Mouse (Mus musculus): ENCODE measurements around the gene Rgs9. TPM values are rescaled to one million over a fixed set of nuclear protein-coding genes. Genes with fewer than 3 reads are reported as not detected.
"Not testable (repeated sequence)": the region's sequence is repeated elsewhere in the genome, so short reads cannot be mapped to it uniquely, and the experiment has no call there.

Rgs9 gene
- 1 to 10 TPM; 3.1 to 5.1 TPM for total RNA-seq (2021)
- long read RNA-seq, experiment 1, partial matches to known transcripts, result 0 of 4 reads
- long read RNA-seq, experiment 1, other reads (novel, unspliced or antisense), result 1 of 4 reads
- long read RNA-seq, experiment 2, partial matches to known transcripts, result 0 of 2 reads
- long read RNA-seq, experiment 2, other reads (novel, unspliced or antisense), result 0 of 2 reads

DNA sequence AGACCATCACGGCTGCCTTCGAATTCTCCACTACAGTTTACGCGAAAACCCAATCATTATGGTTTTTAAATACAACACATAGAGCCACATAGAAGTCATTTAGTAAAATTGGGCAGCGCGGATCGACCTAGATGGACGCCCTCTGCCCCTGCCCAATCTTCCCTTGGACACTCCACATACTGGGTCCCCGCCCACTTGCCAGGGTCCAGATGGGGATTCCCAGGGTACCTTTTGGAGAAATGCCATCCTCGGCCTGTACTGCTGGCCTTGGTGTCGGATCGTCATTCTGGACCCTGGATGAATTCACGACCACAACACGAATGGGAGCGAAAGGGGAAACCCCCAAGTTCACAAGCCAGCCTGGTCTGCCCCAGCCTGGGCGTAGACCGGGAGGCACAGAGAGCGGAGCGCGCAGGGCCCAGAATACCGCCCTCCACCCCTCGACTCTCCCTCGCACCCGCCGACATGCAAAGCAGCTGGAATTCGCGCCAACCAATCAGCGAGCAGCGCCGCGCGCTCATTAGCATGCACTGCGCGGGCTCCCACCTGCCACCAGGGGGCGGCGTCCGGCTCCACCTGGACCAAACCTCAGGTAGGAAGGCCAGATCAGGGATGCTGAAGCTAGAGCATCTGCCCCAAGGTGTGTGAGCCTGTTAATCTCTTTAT, at the start of gene Rgs9:
Gene Rgs9, minus strand, starts transcription at position 420 of the 666 bp plus-strand sequence.
- DNase-seq, result peak; percentile 94 to 96

DNA sequence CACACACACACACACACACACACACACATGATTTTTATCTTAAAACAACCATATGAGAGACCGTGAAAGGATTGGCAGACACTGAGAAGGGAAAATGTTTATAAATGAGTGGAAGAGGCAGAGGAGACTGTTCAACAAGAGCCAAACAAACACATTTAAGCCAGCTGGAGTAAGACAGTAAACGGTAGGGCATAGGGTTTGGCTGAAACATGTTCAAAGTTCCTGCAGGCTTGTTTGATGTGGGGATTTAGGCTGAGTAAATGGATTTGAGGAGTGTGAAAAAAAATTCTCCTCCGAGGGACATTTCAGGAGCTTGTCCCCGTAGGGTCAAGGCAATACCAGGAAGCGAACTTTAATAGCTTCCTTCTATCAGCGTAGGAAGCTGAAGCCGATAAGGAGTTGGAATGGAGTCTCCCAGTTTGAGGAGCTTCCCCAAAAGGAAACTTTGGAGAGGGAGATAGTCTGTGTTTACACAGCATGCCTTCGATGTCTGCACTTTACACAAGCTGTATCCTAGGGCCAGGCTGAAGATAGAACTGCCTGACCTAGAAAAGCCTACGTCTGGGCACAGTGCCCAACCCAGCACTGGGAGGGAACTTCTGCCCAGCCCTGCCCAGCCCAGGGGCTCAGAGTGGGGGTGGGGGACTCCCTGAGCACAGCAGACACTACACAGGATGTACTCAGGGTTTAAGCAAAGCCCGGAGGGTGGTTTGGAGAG, 49.5 kb upstream of the Rgs9 start:
- DNase-seq, result peak; percentile 93 to 95

DNA sequence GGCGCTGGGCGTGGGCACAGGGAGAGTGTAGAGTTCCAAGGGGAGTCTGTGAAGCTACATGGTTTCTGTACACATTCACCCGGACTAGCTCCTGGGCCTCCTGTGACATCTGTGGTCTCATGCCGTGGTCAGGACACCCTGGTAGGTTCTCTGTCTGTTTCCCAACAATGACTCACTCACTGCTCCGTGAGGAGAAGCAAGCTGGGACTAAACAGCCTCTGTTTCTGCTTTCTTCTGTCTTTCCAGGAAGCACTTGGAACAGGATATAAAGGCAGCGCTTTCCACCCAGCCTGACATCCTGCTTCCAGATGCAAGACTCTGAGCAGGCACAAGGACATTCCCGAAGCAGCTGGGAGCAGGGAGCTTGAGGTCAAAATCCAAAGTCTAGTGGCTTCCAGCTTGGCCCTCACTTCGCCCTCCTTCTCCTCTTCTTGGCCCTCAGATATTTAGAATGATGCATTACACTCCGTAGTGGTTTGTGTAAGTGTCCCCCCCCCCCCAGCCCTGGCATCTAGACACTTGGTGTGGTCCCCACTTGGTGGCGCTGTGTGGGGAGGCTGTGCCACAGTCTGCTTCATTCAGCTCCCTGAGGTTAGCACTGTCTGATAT, 46.2 kb upstream of the Rgs9 start:
- peak; percentile 66 to 83 for DNase-seq

DNA sequence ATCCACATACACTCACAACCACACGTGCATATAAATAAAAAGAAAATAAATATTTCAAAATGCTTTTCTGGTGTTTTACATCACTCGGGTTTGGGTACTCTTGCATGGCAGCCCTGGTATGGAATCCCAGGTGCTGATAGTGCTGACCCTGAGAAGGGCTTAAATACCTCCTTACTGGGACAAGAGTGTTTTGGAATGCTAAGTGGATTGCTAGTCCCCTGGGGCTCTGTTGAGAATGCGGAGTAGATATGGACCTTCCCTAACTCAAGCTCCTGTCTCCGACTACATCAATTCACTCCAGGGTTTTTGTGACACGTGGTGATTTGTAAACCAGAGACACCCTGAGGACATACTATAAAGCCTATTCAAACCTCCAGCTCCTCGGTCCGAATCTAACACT, 45.6 kb upstream of the Rgs9 start:
- DNase-seq, result no peak

DNA sequence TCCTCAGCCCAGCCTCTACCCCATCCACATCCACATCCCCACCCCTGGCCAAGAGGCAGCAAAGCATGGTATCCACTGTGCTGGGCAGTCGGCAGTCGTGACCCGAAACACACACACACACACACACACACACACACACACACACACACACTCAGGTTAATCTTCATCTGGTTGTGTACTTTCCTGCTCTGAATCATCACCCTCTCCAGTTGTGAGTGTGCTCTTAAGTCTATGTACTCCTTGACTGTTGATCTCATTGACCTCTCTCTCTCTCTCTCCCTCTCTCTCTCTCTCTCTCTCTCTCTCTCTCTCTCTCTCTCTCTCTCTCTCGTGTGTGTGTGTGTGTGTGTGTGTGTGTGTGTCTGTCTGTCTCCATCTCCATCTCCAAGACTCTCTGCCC, 44.7 kb upstream of the Rgs9 start:
- DNase-seq, result not testable (repeated sequence)

DNA sequence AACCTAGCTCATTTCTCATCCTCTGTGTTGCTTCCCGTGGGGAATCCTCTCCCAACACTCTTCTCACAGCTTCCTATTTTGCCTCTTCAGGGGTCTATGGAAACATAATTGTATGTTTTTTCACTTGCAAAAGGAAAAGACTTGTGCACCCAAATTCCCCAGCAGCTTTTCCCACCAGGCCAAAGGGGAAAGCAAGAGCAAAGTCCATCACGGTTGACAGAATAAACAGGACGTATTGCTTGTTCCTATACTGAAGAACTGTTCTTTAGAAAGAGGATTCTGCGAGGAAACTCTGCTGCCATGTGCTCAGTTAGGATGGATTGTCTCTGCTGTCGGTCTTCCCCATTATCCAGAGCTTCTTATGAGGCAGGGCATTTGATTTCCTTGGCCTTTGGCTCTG, 42.6 kb upstream of the Rgs9 start:
- no peak for DNase-seq

DNA sequence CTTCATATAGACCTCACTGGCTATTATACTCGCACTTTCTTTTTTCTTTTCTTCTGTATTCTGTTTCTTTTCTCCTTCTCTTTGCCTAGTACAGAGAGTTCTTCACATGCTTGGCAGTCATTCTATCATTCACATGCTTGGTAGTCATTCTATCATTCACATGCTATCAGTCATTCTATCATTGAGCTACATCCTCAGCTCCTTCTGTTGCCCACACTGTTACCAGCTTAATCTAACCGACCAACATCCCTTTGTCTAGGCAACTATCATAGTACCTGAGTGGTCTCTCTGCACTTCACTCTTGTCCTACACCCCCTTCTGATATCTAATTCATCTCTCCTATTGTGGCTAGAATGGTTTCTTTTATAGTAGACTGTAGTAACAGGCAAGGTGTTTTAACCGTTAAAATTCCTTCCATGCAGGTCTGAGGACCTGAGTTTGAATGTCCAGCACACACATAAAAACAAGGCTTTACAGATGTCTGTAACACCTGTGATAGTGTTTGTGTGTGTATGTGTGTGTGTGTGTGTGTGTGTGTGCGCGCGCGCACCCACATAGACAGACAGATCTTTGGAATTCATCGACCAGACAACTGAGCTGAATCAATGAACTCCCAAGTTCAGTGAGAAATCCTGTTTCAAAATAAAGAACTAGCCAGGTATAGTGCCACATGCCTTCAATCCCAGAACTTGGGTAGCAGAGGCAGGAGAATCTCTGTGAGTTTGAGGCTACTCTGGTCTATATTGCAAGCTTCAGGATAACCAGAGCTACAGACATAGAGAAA, 41.4 kb upstream of the Rgs9 start:
- no peak for DNase-seq

DNA sequence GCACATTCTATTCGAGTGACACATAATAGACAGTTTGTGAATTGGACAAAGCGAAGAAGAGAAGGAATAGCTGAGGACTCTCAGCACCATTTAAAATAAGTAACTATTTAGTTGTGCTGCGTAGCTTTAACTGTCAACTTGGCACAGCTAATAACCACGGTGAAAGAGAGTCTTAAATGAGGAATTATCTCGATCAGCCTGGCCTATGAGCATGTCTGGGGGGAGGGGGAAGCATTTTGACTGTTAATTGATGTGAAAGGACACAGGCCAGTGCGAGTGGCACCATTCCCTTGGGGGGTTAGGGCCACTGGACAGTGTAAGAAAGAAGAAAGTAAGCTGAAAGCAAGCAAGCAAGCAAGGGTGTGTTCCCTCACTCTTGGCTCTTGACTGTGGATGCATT, 38.0 kb upstream of the Rgs9 start:
- no peak for DNase-seq

DNA sequence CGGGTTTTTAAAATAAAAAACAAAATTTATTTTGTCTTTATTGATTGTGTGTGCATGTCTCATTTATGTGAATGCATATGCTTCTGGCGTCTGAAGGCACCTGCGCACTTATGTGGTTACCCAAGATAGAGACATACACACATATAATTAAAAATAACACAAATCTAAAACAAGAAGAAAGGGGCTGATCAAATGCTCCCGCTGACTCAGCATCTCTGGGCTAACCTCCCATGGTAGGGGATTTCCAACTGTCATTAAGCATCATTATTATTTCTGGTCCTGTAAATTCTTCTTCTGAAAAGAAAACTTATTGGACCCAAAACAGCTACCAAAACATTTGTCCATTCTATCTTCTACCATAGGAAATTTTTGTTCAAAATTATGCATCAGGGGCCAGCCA, 36.8 kb upstream of the Rgs9 start:
- DNase-seq, result no peak

DNA sequence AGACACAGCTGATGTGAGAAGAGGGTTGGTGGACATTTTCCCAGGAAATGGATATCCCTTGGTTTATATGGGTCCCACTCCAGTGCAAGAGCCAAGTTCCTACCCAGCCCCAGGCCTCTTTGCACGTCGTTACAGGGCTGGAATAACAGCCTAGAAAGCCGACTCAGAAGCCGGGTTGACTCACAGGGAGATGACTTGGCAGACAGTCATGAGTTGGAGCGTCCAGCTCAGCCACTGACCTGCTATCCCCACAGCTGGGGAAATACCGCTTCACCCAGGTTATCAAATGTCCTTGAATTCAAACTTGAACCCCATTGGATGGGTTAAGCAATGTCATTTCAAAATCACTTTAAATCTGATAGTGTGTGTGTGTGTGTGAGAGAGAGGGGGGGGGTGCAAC, 34.8 kb upstream of the Rgs9 start:
- peak; percentile 72 to 77 for DNase-seq

DNA sequence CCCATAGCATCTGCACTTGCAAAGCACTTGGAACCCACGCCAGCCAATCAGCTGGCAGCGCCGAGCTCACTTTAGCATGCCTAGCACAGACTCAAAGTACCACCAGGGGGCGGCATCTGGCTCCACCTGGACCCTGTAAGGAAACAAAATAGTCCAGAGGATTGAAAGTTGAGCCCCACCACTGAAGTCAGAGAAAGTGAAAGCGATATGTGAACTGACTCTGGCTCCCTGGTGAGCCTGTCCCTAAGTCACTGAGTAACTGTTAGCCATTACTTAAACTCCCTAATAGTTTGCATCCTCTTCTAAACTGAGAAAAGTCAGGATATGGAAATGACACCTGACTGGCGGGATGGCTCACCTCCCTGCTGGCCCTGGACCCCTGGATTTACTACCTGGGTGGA, 33.5 kb upstream of the Rgs9 start:
- DNase-seq, result peak; percentile 95 to 97

DNA sequence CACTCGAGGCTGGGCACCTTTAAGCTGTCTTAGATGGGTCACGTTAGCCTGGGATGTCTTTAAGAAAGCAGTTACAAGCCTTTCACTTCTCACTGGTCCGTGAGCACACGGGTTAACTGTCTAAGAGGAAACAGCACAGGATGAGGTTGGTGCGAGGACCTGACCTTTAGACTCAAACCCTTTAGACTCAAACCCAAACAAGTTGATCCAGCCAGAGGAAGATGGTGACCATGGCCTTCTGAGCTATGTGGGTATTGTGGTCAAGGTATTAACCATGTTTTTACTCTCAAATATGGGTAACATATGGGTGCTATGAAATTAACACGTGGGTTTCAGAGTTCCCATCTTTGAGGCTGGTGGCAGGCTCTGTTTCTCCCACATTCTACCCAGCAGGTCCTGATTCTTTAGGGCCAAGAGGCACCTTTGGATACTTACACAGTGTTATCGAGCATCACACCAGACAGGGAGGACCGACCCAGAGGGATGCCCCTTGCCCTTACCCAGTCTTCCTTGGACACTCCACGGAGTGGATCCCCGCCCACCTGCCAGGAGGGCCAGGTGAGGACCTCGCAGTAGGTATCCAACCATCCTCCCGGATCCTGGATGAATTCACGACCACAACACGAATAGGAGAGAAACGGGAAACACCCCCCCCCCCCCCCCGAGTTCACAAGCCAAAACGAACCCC, 32.9 kb upstream of the Rgs9 start:
- no peak for DNase-seq

DNA sequence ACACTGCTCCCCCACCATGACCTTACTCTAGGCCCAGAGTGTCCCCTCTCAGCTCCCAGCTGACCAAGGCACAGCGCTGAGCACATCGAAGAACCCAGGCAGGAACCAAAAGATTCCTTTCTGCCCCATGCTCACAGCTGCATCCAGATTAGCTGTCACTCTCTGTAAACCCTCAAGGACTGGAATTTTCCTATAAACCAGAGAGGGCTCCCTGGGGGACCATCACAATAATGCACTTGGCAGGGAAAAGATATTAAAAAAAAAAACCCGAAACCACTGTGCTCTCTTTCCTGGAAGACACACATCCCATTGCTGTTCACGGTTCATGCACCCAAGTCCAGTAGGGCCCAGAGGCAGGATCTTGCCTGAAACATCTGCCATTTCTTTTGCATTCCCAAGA, 31.4 kb upstream of the Rgs9 start:
- peak in 1 of 2 experiments; percentile 27 for DNase-seq

DNA sequence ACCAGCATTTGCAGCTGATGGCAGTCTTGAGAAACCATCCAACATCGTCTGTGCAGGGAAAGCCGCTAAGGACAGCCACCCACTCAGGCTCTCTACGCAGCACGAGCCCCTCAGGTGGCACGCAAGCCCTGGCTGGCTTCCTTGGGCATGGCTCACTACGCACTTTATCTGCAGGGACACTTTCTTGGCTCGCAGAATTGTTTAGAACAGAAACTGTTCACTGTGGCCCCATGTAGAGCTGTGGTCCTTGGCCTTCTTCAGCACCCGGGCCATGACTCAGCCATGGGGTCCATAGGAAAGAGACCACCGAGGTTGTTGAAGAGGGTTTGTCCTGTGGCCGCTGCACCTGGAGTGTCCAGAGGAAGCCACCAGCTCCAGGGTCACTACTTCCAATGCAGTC, 30.0 kb upstream of the Rgs9 start:
- DNase-seq, result peak; percentile 46 to 51

DNA sequence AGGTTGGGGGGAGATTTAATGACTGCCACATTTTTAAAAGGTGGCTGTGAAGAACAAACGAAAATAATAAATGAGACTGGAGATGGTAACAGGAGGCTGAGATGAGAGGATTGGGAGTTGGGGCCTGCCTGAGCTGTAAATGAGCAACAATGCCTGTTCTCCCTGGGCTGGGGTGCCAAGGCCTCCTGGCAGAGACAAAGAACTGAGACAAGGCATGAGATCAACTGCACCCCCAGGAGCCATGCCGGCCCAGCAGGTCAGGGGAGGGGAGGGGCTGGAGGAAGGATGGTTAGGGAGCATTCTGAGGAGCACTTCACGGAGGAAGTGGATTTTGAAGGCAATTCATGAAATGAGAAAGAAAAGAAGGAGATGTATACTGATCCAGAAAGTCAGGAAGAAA, 29.5 kb upstream of the Rgs9 start:
- DNase-seq, result no peak

DNA sequence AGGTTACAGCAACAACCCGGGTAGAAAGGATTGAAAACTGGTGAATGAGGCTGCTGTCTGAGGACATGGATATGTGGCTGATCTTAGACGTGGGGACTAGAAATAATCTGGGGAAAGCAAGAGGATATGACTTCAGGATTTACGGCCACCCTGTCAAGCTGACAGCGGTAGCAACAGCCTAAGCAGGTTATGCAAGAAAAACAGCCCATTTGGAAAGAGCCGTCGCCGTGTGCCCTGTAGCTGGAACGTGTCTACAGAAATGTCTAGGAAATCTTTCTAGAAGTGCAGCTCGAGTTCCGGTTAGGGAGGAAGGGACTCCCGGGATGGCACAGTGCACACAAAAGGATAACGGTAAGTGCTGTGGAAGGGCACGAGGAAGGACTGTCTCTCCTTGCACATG, 28.3 kb upstream of the Rgs9 start:
- DNase-seq, result no peak

DNA sequence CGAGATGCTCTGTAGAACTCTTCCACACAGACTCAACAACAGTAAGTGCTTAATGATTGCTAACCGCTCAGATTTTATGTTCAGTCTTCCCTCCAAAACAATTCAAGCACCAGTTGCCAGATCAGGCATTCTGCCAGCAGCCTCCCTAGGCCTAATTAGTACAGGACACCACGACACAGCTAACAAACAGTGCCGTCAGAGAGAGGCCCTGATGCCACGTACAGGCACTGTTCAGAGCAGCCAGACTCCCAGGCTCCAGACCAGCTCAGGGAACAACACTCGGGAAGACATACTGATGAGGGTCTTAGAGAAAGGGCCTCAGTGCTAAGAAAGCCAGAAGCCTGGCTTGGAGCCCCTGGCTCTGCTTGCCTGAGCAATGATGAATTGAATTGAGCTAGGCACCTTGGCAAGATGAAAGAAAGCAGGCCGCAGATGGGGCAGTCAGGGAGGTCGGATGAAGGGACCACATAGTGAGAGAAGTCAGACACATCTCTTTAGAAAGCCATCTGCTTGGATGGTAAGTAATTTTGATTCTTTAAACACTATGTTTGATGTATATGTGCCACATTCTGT, 22.5 kb upstream of the Rgs9 start:
- no peak for DNase-seq

DNA sequence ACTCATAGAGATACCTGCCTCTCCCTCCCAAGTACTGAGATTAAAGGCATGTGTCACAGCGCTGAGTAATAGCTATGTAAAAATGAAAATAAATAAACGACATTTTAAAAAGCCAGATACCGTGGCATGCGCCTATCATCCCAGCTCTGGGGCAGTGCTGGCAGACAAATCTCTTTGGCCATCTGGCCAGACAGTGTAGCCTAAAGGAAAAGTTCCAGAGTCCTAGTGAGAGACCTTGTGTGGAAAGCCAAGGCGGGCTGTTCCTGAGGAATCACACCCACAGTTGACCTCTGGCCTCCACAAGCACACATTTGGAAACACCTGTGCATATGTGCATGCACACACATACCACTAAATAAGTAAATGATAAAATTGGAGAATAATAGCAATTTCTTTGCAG, 22.0 kb upstream of the Rgs9 start:
- DNase-seq, result no peak

DNA sequence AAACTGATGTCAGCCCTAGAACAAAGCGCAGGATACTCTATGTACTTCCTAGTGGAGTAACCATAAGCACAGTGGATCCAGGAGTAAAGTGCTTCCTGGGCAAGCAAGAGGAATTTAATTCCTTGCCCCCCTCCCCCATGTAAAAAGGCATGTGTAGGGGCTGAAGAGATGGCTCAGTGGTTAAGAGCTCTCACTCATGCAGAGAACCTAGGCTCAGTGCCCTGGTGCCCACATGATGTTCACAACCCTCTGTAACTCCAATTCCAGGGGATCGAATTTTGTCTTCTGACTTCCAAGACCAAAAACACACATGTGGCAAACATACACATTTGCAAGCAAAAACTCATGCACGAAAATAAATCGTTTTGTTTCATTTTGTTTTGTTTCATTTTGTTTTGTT, 21.5 kb upstream of the Rgs9 start:
- no peak for DNase-seq

DNA sequence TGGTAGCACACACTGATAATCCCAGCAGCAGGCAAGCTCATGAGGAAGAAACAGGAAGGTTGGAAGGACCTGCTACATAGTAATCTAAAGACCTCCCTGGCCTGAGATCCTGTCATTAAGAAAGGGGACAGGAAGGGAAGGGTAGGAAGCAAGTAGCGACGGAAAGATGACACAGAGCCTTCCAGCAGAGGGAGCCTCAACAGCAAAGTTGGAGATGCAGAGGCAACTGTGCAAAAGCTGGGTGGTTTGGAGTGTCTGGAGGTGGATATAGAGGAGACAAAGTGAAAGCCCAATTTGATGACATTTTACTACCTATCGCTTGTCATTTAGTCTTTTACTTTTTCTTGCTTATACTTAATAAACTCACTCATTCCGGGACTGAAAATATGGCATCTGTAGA, 19.0 kb upstream of the Rgs9 start:
- DNase-seq, result peak; percentile 60 to 76

DNA sequence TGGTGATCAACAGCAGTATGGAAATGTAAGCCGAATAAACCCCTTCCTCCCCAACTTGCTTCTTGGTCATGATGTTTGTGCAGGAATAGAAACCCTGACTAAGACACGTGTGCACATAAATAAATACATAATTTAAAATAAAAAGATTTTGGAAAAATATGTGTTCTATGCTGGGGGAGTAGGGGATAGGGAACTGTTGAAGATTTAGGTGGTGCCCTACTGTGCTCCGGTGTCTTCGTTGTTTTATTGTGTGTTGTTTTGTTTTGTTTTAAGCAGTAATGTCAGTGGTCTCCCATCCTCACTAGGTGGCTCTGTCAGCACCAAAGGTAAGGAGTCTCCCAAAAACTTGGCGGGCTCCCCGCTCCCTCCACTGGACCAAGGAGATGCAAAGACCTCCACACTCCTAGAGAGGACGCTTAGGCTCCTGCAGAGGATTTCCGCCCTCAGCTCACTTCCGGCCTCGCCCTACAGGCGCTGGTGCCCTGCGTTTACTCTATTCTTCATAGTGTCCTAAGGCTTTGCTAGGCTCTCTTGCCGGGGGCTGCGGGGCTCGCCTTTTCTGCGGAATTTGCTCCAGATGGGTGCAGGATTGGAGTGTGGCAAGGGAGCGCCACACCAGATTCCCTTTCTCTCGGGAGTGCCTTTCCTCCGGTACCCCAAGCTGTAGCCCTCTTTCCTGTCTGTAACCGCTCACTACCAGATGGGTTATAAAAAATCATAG, 14.1 kb upstream of the Rgs9 start:
- DNase-seq, result peak; percentile 78 to 87

Measured in adrenal gland, postnatal 36 days (tissue).